Comparison of ENCODE assay signal across 7 mouse cellular contexts in genomic region chr19:46523131-46523479, GRCm38 (mm10). TPM values are rescaled to one million over a fixed set of nuclear protein-coding genes. Genes with fewer than 3 reads are reported as not detected.
DNase-seq lines count a peak whose midpoint lies in the region; ATAC-seq and TF ChIP-seq lines count a peak whose summit lies in the region.

No protein-coding gene starts in this region.

- H3K27ac ChIP-seq in forebrain, postnatal 0 days (ENCODE audit: low read depth, low read length): peak overlapping the region; percentile 81
- H3K27ac ChIP-seq in liver, embryonic 15.5 days (replicated peaks): no peak overlapping the region

- ATAC-seq in forebrain, postnatal 0 days: no peak
- ATAC-seq in liver, embryonic 15.5 days (ENCODE audit: insufficient read depth): no peak
- ATAC-seq in megakaryocyte progenitor cell, adult 5-6 weeks (replicated peaks; ENCODE audit: poor library complexity): no peak

- H3K9me3 ChIP-seq in forebrain, postnatal 0 days (ENCODE audit: low read length): no peaks in the 10 kb centered on the region
- no peaks in the 10 kb centered on the region for H3K9me3 ChIP-seq in liver, embryonic 15.5 days (replicated peaks)

- no peaks in the 10 kb centered on the region for H3K27me3 ChIP-seq in forebrain, postnatal 0 days (ENCODE audit: insufficient read depth, low read length)
- peaks cover 47% of the 10 kb centered on the region for H3K27me3 ChIP-seq in liver, embryonic 15.5 days

- H3K4me2 ChIP-seq in forebrain, postnatal 0 days (ENCODE audit: low read depth): peak overlapping the region; percentile 48
- peak overlapping the region; percentile 47 for H3K4me2 ChIP-seq in liver, embryonic 15.5 days

- peak; percentile 3 for DNase-seq in urinary bladder, postnatal 25 days (ENCODE audit: low spot score)
- DNase-seq in urinary bladder, postnatal 14 days (ENCODE audit: low spot score): no peak
- no peak for DNase-seq in forebrain, postnatal 0 days
- DNase-seq in ovary, postnatal 10 days (ENCODE audit: low spot score): no peak
- DNase-seq in natural killer cell, adult 2 months (ENCODE audit: low spot score in 2 of 2): no peak

- peaks cover 44% of the 10 kb centered on the region for H3K4me1 ChIP-seq in forebrain, postnatal 0 days (ENCODE audit: insufficient read depth)
- H3K4me1 ChIP-seq in liver, embryonic 15.5 days (replicated peaks): peaks cover 53% of the 10 kb centered on the region

- TF ChIP-seq CTCF in forebrain, postnatal 0 days (IDR thresholded peaks at IDR 0.05; ENCODE audit: low read depth): no peak

- H3K36me3 ChIP-seq in forebrain, postnatal 0 days (ENCODE audit: insufficient read depth): no peaks in the 10 kb centered on the region
- H3K36me3 ChIP-seq in liver, embryonic 15.5 days (replicated peaks): no peaks in the 10 kb centered on the region

- 0 out of 2 replicates have a peak overlapping the region, but pooled peaks have one; percentile 15 for H3K9ac ChIP-seq in forebrain, postnatal 0 days
- no peak overlapping the region for H3K9ac ChIP-seq in liver, embryonic 15.5 days

- H3K4me3 ChIP-seq in forebrain, postnatal 0 days (ENCODE audit: low read depth, low read length): no peak overlapping the region
- no peak overlapping the region for H3K4me3 ChIP-seq in liver, embryonic 15.5 days (replicated peaks)

RNA-seq across cellular contexts. Expression of gene Trim8, which starts 21.6 kb away (rescaled TPM):
- 68.6 and 76.5 TPM in 2 replicates for total RNA-seq in forebrain, postnatal 0 days (2014; rRNA removed)
- polyA plus RNA-seq in forebrain, postnatal 0 days (2015; fragmentation: Nextera tagmentation; extraction: Ambion mirVana): 25.9 and 28.2 TPM in 2 replicates
- 8.8 and 10.9 TPM in 2 replicates for polyA plus RNA-seq in liver, embryonic 15.5 days (2015; fragmentation: Nextera tagmentation; extraction: Ambion mirVana)
- total RNA-seq in megakaryocyte progenitor cell, adult 5-6 weeks (2015): 9.7 and 18.0 TPM in 2 replicates
- total RNA-seq in megakaryocyte progenitor cell, adult 5-6 weeks (2017): 12.8 and 12.9 TPM in 2 replicates

RNA-seq across cellular contexts. Expression of gene Arl3, which starts 49.9 kb away (rescaled TPM):
- 98.1 and 138 TPM in 2 replicates for total RNA-seq in forebrain, postnatal 0 days (2014; rRNA removed)
- polyA plus RNA-seq in forebrain, postnatal 0 days (2015; fragmentation: Nextera tagmentation; extraction: Ambion mirVana): 184 and 202 TPM in 2 replicates
- 22.9 and 25.4 TPM in 2 replicates for polyA plus RNA-seq in liver, embryonic 15.5 days (2015; fragmentation: Nextera tagmentation; extraction: Ambion mirVana)
- 12.5 and 15.6 TPM in 2 replicates for total RNA-seq in megakaryocyte progenitor cell, adult 5-6 weeks (2015)
- total RNA-seq in megakaryocyte progenitor cell, adult 5-6 weeks (2017): 10.2 and 13.4 TPM in 2 replicates

RNA-seq across cellular contexts. Expression of gene Sfxn2, which starts 50.1 kb away (rescaled TPM):
- 8.0 and 12.6 TPM in 2 replicates for total RNA-seq in forebrain, postnatal 0 days (2014; rRNA removed)
- 8.2 and 10.6 TPM in 2 replicates for polyA plus RNA-seq in forebrain, postnatal 0 days (2015; fragmentation: Nextera tagmentation; extraction: Ambion mirVana)
- 28.6 and 33.4 TPM in 2 replicates for polyA plus RNA-seq in liver, embryonic 15.5 days (2015; fragmentation: Nextera tagmentation; extraction: Ambion mirVana)
- total RNA-seq in megakaryocyte progenitor cell, adult 5-6 weeks (2015): 7.8 and 9.2 TPM in 2 replicates
- 8.9 and 9.7 TPM in 2 replicates for total RNA-seq in megakaryocyte progenitor cell, adult 5-6 weeks (2017)
